Mouse (Mus musculus): Measurements from ENCODE around the gene Tanc1. TPM values are rescaled to one million over a fixed set of nuclear protein-coding genes. Genes with fewer than 3 reads are reported as not detected.

Tanc1 gene
- polyA plus RNA-seq, 1 experiment from 2014 or later = 40.7 TPM

DNA sequence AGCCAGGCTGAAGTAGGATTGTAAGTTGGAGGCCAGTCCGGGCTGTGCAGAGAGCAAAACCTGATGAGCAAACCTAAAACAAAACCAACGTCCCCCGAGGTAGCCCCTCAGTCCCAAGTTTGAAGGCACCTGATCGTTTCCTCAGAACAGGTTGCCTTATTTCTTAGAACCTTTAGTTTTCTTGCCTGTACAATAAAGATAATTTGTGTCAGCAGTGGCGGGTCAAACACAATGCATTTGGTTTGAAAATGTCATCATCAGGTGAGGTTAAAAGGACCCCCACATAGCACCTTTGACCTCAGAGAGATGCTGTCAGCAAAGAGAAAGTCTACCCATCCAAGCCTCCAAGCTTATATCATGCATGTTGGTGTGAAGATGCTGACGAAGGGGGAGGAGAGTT is 98.9 kb downstream of the Tanc1 start:
- no peak for ATAC-seq (ENCODE audit: insufficient number of reproducible peaks, low FRiP score, low TSS enrichment, low read depth)
- Histone ChIP-seq H3K9ac (no peak overlapping the region), H3K27me3 (no peaks in the 10 kb centered on the region), H3K4me1 (peaks cover 24% of the 10 kb centered on the region), H3K9me3 (replicated peaks) (no peaks in the 10 kb centered on the region), H3K36me3 (no peaks in the 10 kb centered on the region), H3K27ac (replicated peaks) (no peak overlapping the region), H3K4me3 (replicated peaks) (no peak overlapping the region), H3K4me2 (replicated peaks) (no peak overlapping the region)
- 84% methylated on average over 6 of the region's 6 CpGs for WGBS

DNA sequence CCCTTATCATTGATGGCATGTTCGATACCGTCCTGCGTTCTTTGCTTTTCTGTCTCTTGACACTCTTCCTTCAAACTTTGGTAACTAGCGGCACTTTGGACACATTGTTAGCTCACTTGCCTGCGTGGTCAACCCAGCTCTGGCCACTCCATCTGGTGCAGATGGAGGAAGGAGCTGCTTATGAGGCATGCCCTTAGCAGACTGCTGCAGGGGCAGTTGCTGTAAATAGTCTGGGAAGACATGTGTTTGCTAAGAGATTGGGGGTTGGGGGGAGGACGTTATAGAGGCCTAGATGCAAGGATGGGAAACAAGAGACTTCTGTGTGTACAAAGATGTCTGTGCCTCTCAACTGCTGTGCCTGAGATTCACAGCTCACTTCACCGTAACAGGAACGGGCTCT is 100.2 kb downstream of the Tanc1 start:
- WGBS = 60% methylated on average over 8 of the region's 8 CpGs
- no peaks in the 10 kb centered on the region for H3K9me3 ChIP-seq (replicated peaks)
- no peak overlapping the region for H3K4me3 ChIP-seq (replicated peaks)

DNA sequence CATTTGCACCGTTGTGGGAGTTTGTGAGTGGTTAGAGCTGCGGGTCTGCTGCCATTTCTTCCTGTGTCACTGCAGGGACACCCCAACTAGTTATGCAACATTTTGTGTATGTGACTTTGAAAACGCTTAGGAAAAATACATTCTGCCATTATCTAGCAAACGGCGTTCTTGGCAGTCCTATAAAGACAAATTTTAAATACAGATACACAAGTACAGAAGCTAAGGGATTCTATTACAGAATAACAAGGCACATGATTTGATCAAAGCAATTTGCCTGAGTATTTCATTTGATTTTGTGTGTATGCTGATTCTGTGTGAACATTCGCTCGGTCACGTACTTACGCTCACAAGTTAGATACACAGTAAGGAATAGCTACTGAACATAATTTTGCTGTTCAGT is 100.6 kb downstream of the Tanc1 start:
- Histone ChIP-seq H3K9ac (no peak overlapping the region), H3K27ac (replicated peaks) (no peak overlapping the region), H3K4me3 (replicated peaks) (no peak overlapping the region), H3K4me2 (replicated peaks) (no peak overlapping the region), H3K9me3 (replicated peaks) (no peaks in the 10 kb centered on the region), H3K36me3 (no peaks in the 10 kb centered on the region), H3K4me1 (peaks cover 26% of the 10 kb centered on the region), H3K27me3 (no peaks in the 10 kb centered on the region)
- WGBS = 70% methylated on average over 9 of the region's 9 CpGs
- ATAC-seq (ENCODE audit: insufficient number of reproducible peaks, low FRiP score, low TSS enrichment, low read depth) = no peak

More for the DNA sequence above, 100.2 kb downstream of the Tanc1 start:
- H3K27me3 ChIP-seq = no peaks in the 10 kb centered on the region
- no peak overlapping the region for H3K4me2 ChIP-seq (replicated peaks)
- no peak overlapping the region for H3K9ac ChIP-seq
- H3K4me1 ChIP-seq = peaks cover 24% of the 10 kb centered on the region
- H3K36me3 ChIP-seq = no peaks in the 10 kb centered on the region
- 0 out of 2 replicates have a peak overlapping the region, but pooled peaks have one; percentile 39 for H3K27ac ChIP-seq (replicated peaks)
- peak; percentile 47; the same call in 1 of the 2 replicates for ATAC-seq (ENCODE audit: insufficient number of reproducible peaks, low FRiP score, low TSS enrichment, low read depth)

DNA sequence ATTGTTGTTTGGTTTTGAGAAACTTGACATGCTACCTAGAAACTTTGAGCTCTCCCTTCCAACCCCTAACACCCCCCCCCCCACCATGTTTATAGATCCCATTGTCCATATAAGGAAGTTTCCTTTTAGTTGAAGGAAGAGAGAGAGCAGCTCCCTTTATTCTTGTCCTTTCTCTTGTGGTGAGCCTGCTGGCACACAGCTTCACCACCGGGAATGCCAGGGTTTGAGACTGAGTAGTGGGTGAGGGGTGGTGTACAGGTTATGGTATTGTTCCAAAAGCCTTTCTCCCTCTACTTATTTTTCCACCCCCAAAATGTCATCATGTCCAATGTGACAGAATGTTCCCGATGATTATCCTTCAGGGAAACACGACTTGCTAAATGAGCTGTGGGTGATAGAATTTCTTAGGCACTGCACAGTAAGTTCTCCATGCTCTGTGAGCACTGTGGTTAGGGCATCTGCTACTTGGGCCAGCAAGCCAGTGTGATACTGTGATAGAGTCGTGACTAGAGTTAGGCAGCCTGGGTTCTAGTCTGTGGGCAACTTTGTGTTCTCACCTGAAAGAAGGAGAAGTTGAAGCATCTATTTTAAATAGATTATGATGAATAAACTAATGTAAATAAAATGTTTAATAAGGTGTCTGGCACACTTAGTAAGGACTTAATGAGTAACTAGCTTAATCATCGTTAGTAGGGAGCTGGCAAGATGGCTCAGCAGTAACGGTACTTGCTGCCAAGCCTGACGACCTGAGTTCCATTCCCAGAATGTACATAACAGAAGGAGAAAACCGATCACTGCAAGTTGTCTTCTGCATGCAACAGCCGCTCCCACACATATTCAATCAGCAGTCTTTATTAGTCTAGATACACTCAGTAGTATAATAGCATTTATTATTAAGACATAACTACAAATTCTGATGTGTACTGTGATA is 102.0 kb downstream of the Tanc1 start:
- Histone ChIP-seq H3K36me3 (no peaks in the 10 kb centered on the region), H3K9me3 (replicated peaks) (no peaks in the 10 kb centered on the region), H3K27me3 (no peaks in the 10 kb centered on the region), H3K4me3 (replicated peaks) (no peak overlapping the region), H3K27ac (replicated peaks) (no peak overlapping the region), H3K4me2 (replicated peaks) (no peak overlapping the region), H3K9ac (no peak overlapping the region), H3K4me1 (peaks cover 40% of the 10 kb centered on the region)
- WGBS = 85% methylated on average over 9 of the region's 9 CpGs
- no peak for ATAC-seq (ENCODE audit: insufficient number of reproducible peaks, low FRiP score, low TSS enrichment, low read depth)

DNA sequence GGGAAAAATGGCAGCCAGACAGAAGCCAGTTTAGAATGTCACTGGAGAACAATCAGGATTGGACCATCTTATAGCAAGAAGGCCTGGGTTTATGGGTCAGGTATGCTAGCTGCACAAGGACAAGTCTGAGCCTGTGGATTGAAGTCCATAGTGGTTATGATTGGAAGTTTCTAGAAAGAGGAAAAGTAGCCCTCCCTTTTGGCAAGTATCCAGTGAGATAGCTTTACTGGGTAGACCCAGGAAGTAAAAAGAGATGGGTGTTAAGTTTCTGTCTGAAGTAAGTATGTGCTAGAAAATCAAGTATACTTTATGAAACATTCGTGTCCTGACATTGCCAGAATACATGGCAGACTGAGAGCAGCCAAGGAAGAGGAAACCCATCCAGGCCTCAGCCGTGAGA is 103.2 kb downstream of the Tanc1 start:
- Histone ChIP-seq H3K4me2 (replicated peaks) (no peak overlapping the region), H3K27me3 (no peaks in the 10 kb centered on the region), H3K9ac (no peak overlapping the region), H3K9me3 (replicated peaks) (no peaks in the 10 kb centered on the region), H3K36me3 (no peaks in the 10 kb centered on the region), H3K4me1 (peaks cover 45% of the 10 kb centered on the region), H3K27ac (replicated peaks) (no peak overlapping the region), H3K4me3 (replicated peaks) (no peak overlapping the region)
- ATAC-seq (ENCODE audit: insufficient number of reproducible peaks, low FRiP score, low TSS enrichment, low read depth) = no peak
- WGBS = 86% methylated on average over 2 of the region's 2 CpGs

DNA sequence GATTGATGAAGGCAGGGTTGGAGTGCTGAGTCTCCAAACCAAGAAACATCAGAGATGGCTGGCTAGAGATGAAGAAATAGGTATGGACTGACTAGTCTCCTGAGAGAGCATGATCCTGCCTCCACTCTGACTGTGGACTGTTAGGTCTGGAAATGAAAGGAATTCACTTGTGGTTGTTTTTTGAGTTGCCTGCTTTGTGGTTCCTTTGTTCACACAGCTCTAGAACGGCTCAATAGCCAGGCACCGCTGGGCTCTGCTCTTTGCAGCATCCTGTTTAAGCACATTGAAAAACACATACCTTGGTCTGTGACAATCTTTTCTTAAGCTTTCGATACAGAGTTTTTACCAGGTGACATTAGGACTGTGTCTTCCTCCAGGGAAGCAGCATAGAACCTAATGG is 104.6 kb downstream of the Tanc1 start:
- Histone ChIP-seq H3K27ac (replicated peaks) (no peak overlapping the region), H3K4me1 (peaks cover 46% of the 10 kb centered on the region), H3K36me3 (no peaks in the 10 kb centered on the region), H3K9ac (no peak overlapping the region), H3K4me2 (replicated peaks) (no peak overlapping the region), H3K4me3 (replicated peaks) (no peak overlapping the region), H3K9me3 (replicated peaks) (no peaks in the 10 kb centered on the region), H3K27me3 (no peaks in the 10 kb centered on the region)
- no peak for ATAC-seq (ENCODE audit: insufficient number of reproducible peaks, low FRiP score, low TSS enrichment, low read depth)
- 47% methylated on average over 3 of the region's 3 CpGs for WGBS

DNA sequence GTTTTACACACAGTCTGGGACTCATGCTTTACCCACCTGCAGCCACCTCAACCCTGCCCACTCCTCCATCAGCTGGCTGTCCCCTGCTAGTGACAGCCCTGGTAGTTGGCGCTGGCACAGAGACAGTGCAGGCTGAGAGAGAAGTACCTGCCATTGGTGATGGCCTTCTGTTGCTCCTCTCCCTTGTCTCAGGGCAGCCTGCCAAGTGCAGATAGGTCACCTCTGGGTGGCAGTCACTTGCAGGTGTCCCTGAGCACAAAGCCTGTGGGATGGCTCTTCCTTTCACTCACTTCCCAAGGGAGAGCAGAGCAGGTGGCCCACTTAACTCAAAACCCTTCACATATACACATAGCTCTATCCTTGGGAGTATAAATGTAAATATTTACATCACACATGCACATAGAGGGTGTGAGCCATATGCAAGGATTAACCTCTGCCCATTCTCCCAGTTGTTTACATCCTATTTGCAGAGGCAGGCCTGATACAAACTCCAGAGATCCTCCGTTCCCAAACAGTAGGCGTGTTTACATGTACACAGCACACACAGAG is 106.0 kb downstream of the Tanc1 start:
- no peak overlapping the region for H3K27ac ChIP-seq (replicated peaks)

DNA sequence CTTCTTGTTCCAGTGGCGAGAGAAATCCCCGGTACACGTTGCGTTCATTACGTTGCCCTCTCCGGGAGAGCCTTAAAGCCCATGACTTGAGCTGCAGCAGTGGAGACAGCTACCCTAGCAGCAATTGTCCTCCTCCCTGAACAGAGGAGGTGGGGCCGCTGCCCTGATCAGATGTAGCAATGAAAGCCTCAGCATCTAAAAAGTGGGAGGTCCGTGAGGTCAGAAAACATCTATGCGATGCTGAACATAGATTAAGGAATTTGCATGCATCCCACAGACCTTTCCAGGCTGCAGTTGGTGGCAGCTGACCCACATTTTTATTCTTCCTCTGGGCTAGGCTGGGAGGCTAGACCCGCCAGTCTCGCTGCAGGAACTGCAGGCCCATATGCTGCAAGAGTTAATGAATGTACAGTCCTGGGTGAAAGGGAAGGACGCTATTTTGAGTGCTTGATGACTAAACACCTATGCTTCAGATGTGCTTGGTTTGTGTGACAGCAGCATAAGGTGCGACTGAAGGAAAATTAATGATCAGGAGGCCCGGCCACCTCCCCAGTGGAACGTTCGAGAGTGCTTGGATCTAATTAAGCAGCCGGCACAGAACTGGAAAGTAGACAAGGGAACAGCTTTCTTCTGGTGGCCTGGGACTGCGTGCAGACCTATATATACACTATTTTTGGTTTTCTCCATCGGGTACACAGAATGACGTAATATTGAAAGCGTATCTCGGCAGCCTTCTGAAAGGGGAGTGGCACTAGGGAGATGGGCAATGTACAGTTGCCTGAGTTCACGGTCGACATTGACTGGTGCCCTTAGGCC is 107.0 kb downstream of the Tanc1 start:
- 42% methylated on average over 24 of the region's 24 CpGs for WGBS
- peaks cover 49% of the 10 kb centered on the region for H3K4me1 ChIP-seq
- H3K9me3 ChIP-seq (replicated peaks) = no peaks in the 10 kb centered on the region
- no peak overlapping the region for H3K9ac ChIP-seq
- H3K27ac ChIP-seq (replicated peaks) = no peak overlapping the region
- H3K36me3 ChIP-seq = no peaks in the 10 kb centered on the region
- H3K4me2 ChIP-seq (replicated peaks) = no peak overlapping the region
- ATAC-seq (ENCODE audit: insufficient number of reproducible peaks, low FRiP score, low TSS enrichment, low read depth) = peak; percentile 16; the same call in 1 of the 2 replicates
- H3K27me3 ChIP-seq = no peaks in the 10 kb centered on the region
- H3K4me3 ChIP-seq (replicated peaks) = no peak overlapping the region

More for the DNA sequence above, 106.0 kb downstream of the Tanc1 start:
- ATAC-seq (ENCODE audit: insufficient number of reproducible peaks, low FRiP score, low TSS enrichment, low read depth) = peak; percentile 31; the same call in 1 of the 2 replicates
- no peak overlapping the region for H3K4me2 ChIP-seq (replicated peaks)
- no peaks in the 10 kb centered on the region for H3K36me3 ChIP-seq
- no peak overlapping the region for H3K9ac ChIP-seq
- no peak overlapping the region for H3K4me3 ChIP-seq (replicated peaks)
- H3K27me3 ChIP-seq = no peaks in the 10 kb centered on the region
- peaks cover 47% of the 10 kb centered on the region for H3K4me1 ChIP-seq
- WGBS = 74% methylated on average over 3 of the region's 3 CpGs
- no peaks in the 10 kb centered on the region for H3K9me3 ChIP-seq (replicated peaks)

DNA sequence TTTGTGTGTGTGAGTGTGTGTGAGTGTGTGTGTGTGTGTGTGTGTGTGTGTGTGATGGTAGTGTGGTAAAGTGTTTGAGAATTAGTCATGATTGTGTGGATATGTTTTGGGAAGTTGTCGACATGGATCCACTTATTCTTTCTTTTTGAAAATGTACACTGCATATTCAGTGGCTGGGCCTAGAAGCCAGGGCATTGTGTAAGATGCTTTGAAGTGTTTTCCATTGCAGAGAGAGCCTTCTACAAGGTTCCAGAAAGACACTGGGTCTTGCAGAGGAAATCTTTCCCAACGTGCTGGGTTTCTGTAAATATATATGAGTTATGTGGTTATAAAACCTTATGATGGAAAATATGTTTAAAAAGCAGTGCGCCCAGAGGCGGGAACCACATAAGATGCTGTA is 108.0 kb downstream of the Tanc1 start:
- Histone ChIP-seq H3K36me3 (no peaks in the 10 kb centered on the region), H3K27me3 (no peaks in the 10 kb centered on the region), H3K4me1 (peaks cover 49% of the 10 kb centered on the region), H3K27ac (replicated peaks) (no peak overlapping the region), H3K4me3 (replicated peaks) (no peak overlapping the region), H3K4me2 (replicated peaks) (no peak overlapping the region), H3K9me3 (replicated peaks) (no peaks in the 10 kb centered on the region), H3K9ac (no peak overlapping the region)
- ATAC-seq (ENCODE audit: insufficient number of reproducible peaks, low FRiP score, low TSS enrichment, low read depth) = no peak
- whole genome bisulfite sequencing = 66% methylated on average over 4 of the region's 4 CpGs

DNA sequence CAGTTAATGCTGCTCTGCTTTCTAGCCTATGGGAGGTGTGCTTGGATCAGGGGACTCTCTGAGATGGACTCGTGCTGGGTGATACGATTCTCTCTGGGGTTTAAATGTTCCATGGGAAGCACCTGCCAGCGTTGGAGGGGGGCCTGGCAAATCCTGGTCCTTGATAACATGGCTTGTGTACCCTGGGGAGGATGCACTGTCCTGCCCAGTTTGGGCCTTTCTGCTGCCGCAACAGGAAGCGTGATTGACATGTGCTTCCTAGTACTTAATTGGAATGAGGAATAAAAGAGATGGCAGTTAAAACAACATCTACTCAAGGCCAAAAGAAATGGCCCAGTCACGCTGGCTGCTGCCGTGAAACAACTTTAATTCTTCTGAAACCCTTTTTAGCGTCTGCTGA is 109.3 kb downstream of the Tanc1 start:
- H3K9ac ChIP-seq = no peak overlapping the region
- no peak for ATAC-seq (ENCODE audit: insufficient number of reproducible peaks, low FRiP score, low TSS enrichment, low read depth)
- no peaks in the 10 kb centered on the region for H3K9me3 ChIP-seq (replicated peaks)
- WGBS = 26% methylated on average over 8 of the region's 8 CpGs
- H3K36me3 ChIP-seq = no peaks in the 10 kb centered on the region
- H3K27ac ChIP-seq (replicated peaks) = 0 out of 2 replicates have a peak overlapping the region, but pooled peaks have one; percentile 25
- no peaks in the 10 kb centered on the region for H3K27me3 ChIP-seq
- no peak overlapping the region for H3K4me3 ChIP-seq (replicated peaks)
- H3K4me2 ChIP-seq (replicated peaks) = no peak overlapping the region
- H3K4me1 ChIP-seq = peaks cover 49% of the 10 kb centered on the region

DNA sequence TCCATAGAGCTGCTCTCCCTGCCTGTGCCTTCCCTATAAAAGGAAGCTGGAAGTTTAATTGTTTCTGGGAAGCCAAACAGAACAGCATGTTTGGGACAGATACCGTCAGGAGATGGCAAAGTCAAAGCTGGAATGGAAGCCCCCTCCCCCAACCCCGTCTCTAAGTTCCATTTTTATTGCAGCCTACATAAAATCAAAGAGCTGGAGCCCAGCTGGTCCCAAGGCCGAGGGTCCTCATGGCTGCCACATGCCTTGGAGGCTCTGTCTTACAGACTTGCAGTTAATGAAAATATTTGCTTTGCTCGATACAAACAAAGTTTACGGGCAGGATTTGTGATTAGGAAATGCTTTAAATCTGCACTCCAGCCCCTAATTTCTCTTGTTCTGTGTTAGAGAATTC is 109.9 kb downstream of the Tanc1 start:
- 35% methylated on average over 5 of the region's 5 CpGs for WGBS
- Histone ChIP-seq H3K27me3 (no peaks in the 10 kb centered on the region), H3K36me3 (no peaks in the 10 kb centered on the region), H3K9me3 (replicated peaks) (no peaks in the 10 kb centered on the region), H3K4me1 (peaks cover 49% of the 10 kb centered on the region), H3K4me3 (replicated peaks) (no peak overlapping the region), H3K27ac (replicated peaks) (peak overlapping the region; percentile 25; the same call in 1 of the 2 replicates), H3K4me2 (replicated peaks) (no peak overlapping the region), H3K9ac (no peak overlapping the region)
- no peak for ATAC-seq (ENCODE audit: insufficient number of reproducible peaks, low FRiP score, low TSS enrichment, low read depth)

All from embryonic facial prominence, embryonic 15.5 days (tissue).